Mouse (Mus musculus) G1E (cell line): ENCODE data around the gene Abt1.

Experiments
- CTCF ChIP-seq: IDR thresholded peaks from 2 replicates; pipeline ENCODE4 v1.5.1; 2012; ENCODE audit warnings: low read depth, low read length, inconsistent platforms, mixed read lengths
- GATA1 ChIP-seq: IDR thresholded peaks from 2 replicates; pipeline ENCODE4 v1.6.1; 2012; ENCODE audit warnings: borderline replicate concordance, low read length, inconsistent platforms, mixed read lengths
- GATA2 ChIP-seq: IDR thresholded peaks from 2 replicates; pipeline ENCODE4 v1.6.1; 2012; ENCODE audit warnings: low read depth, low read length, inconsistent platforms, borderline replicate concordance

GRCm38 (mm10) chr13:23426922-23427321 is 3.3 kb upstream of the Abt1 start:
- TF ChIP-seq GATA1 (no peak), CTCF (no peak), GATA2 (no peak)
